Mouse (Mus musculus) heart, embryonic 12.5 days (tissue): ENCODE data around the gene Rhbdf1. TPM values are rescaled to one million over a fixed set of nuclear protein-coding genes. Genes with fewer than 3 reads are reported as not detected.
A peak's percentile ranks its signal among the peaks of the same experiment; 100 is the strongest.
"Not testable (repeated sequence)": the region's sequence is repeated elsewhere in the genome, so short reads cannot be mapped to it uniquely, and the experiment has no call there.

ENCODE experiments used
- ATAC-seq: fragments of 200-750 bp; cut with Nextera tagmentation; 2 replicates; pipeline ENCODE4 v1.8.0; 2017; ENCODE audit warnings: moderate TSS enrichment, moderate library complexity; ENCODE audit not compliant: insufficient number of reproducible peaks, low FRiP score
- H3K27ac ChIP-seq: fragments of 300-500 bp; sonication (generic); 2 replicates; pipeline ENCODE4 v1.5.1; 2016; ENCODE audit warnings: mild to moderate bottlenecking, moderate library complexity; ENCODE audit not compliant: poor library complexity, severe bottlenecking
- H3K27me3 ChIP-seq: fragments of 300-500 bp; sonication (generic); replicated peaks from 2 replicates; pipeline ENCODE4 v1.6.1; 2016; ENCODE audit warnings: mild to moderate bottlenecking, moderate library complexity
- H3K36me3 ChIP-seq: fragments of 300-500 bp; sonication (generic); 2 replicates; pipeline ENCODE4 v1.6.1; 2016; ENCODE audit warnings: mild to moderate bottlenecking, moderate library complexity
- H3K4me1 ChIP-seq: fragments of 300-500 bp; sonication (generic); replicated peaks from 2 replicates; pipeline ENCODE4 v1.6.1; 2016; ENCODE audit warnings: mild to moderate bottlenecking
- H3K4me2 ChIP-seq: fragments of 300-500 bp; sonication (generic); 2 replicates; pipeline ENCODE4 v1.6.1; 2016; ENCODE audit warnings: mild to moderate bottlenecking, moderate library complexity
- H3K4me3 ChIP-seq: fragments of 300-500 bp; sonication (generic); 2 replicates; pipeline ENCODE4 v1.5.1; 2016; ENCODE audit warnings: mild to moderate bottlenecking
- H3K9ac ChIP-seq: fragments of 300-500 bp; sonication (generic); 2 replicates; pipeline ENCODE4 v1.6.1; 2016; ENCODE audit warnings: mild to moderate bottlenecking, moderate library complexity
- H3K9me3 ChIP-seq: fragments of 300-500 bp; sonication (generic); replicated peaks from 2 replicates; pipeline ENCODE4 v1.6.1; 2016; ENCODE audit warnings: mild to moderate bottlenecking, moderate library complexity
- WGBS: fragments of 180-500 bp; shearing (Covaris S2); methylation state at CpG from one replicate; pipeline ENCODE4 v1.1.7; 2016; 5-methylcytosine and 5-hydroxymethylcytosine counted together
- polyA plus RNA-seq: library from polyadenylated mRNA; unstranded; fragments of >200 nt; fragmentation: Nextera tagmentation; extraction: Ambion mirVana; gene quantifications from 2 replicates; pipeline ENCODE4 v1.2.1, GENCODE M21; 2016

The Rhbdf1 gene
- polyA plus RNA-seq, 1 experiment from 2014 or later: 42.5 TPM

- peaks cover 26% of the 10 kb centered on the region for H3K36me3 ChIP-seq
- no peak for ATAC-seq
- no peaks in the 10 kb centered on the region for H3K27me3 ChIP-seq
- WGBS: 89% methylated on average over 10 of the region's 10 CpGs
- peak overlapping the region; percentile 77; the same call in 1 of the 2 replicates for H3K4me2 ChIP-seq
- peaks cover 55% of the 10 kb centered on the region for H3K4me1 ChIP-seq
- H3K4me3 ChIP-seq: no peak overlapping the region
- H3K9ac ChIP-seq: 0 out of 2 replicates have a peak overlapping the region, but pooled peaks have one; percentile 23
- no peak overlapping the region for H3K27ac ChIP-seq
- H3K9me3 ChIP-seq: no peaks in the 10 kb centered on the region
These were observed 2.8 kb downstream of the Rhbdf1 start for GRCm38 (mm10) chr11:32219287-32219686.

GRCm38 (mm10) chr11:32218501-32219050 is 3.5 kb downstream of the Rhbdf1 start:
- Histone ChIP-seq H3K4me1 (peaks cover 48% of the 10 kb centered on the region), H3K9me3 (no peaks in the 10 kb centered on the region), H3K27me3 (no peaks in the 10 kb centered on the region), H3K9ac (0 out of 2 replicates have a peak overlapping the region, but pooled peaks have one; percentile 16), H3K36me3 (peaks cover 34% of the 10 kb centered on the region), H3K27ac (no peak overlapping the region), H3K4me2 (peak overlapping the region; percentile 20), H3K4me3 (no peak overlapping the region)
- 57% methylated on average over 6 of the region's 6 CpGs for WGBS
- ATAC-seq: no peak

GRCm38 (mm10) chr11:32216851-32217250 is 5.2 kb downstream of the Rhbdf1 start:
- Histone ChIP-seq H3K27ac (no peak overlapping the region), H3K4me1 (peaks cover 34% of the 10 kb centered on the region), H3K36me3 (peaks cover 51% of the 10 kb centered on the region), H3K4me3 (no peak overlapping the region), H3K9ac (no peak overlapping the region), H3K9me3 (no peaks in the 10 kb centered on the region), H3K4me2 (no peak overlapping the region), H3K27me3 (no peaks in the 10 kb centered on the region)
- 26% methylated on average over 8 of the region's 8 CpGs for WGBS
- ATAC-seq: no peak

GRCm38 (mm10) chr11:32215372-32216162 is 6.5 kb downstream of the Rhbdf1 start:
- Histone ChIP-seq H3K4me3 (no peak overlapping the region), H3K9ac (no peak overlapping the region), H3K27me3 (no peaks in the 10 kb centered on the region), H3K4me2 (no peak overlapping the region), H3K36me3 (peaks cover 64% of the 10 kb centered on the region), H3K4me1 (peaks cover 28% of the 10 kb centered on the region), H3K9me3 (no peaks in the 10 kb centered on the region), H3K27ac (no peak overlapping the region)
- ATAC-seq: no peak
- 94% methylated on average over 18 of the region's 18 CpGs for WGBS

GRCm38 (mm10) chr11:32210623-32211022 is 11.5 kb downstream of the Rhbdf1 start:
- WGBS: 87% methylated on average over 9 of the region's 9 CpGs

GRCm38 (mm10) chr11:32205058-32205873 is 16.8 kb downstream of the Rhbdf1 start, which contains the start of gene Snrnp25:
Snrnp25 (plus strand) TSS chr11:32205415.
- Histone ChIP-seq H3K27me3 (peaks cover 6% of the 10 kb centered on the region; the same call in 1 of the 2 replicates), H3K4me2 (peak within 1 kb of the TSS; percentile 79), H3K4me3 (peak within 1 kb of the TSS; percentile 73), H3K27ac (peak within 1 kb of the TSS; percentile 28; the same call in 1 of the 2 replicates), H3K4me1 (peaks cover 16% of the 10 kb centered on the region), H3K9me3 (no peaks in the 10 kb centered on the region), H3K36me3 (peaks cover 32% of the 10 kb centered on the region), H3K9ac (peak within 1 kb of the TSS; percentile 80)
- ATAC-seq: peak; percentile 100
- WGBS: under 1% methylated on average over 52 of the region's 52 CpGs

More at GRCm38 (mm10) chr11:32210623-32211022, 11.5 kb downstream of the Rhbdf1 start:
- Histone ChIP-seq H3K27me3 (no peaks in the 10 kb centered on the region), H3K9me3 (no peaks in the 10 kb centered on the region), H3K9ac (no peak overlapping the region), H3K27ac (no peak overlapping the region), H3K4me1 (peaks cover 7% of the 10 kb centered on the region; the same call in 1 of the 2 replicates), H3K4me2 (no peak overlapping the region), H3K4me3 (no peak overlapping the region), H3K36me3 (peaks cover 86% of the 10 kb centered on the region)
- peak; percentile 40; the same call in 1 of the 2 replicates for ATAC-seq

GRCm38 (mm10) chr11:32201922-32202685 is 20.0 kb downstream of the Rhbdf1 start:
- no peak for ATAC-seq
- no peak overlapping the region for H3K4me2 ChIP-seq
- H3K9me3 ChIP-seq: no peaks in the 10 kb centered on the region
- peaks cover 30% of the 10 kb centered on the region for H3K4me1 ChIP-seq
- peaks cover under 1% of the 10 kb centered on the region; the same call in 1 of the 2 replicates for H3K36me3 ChIP-seq
- no peak overlapping the region for H3K9ac ChIP-seq
- H3K4me3 ChIP-seq: no peak overlapping the region
- 67% methylated on average over 11 of the region's 11 CpGs for WGBS
- H3K27ac ChIP-seq: no peak overlapping the region
- H3K27me3 ChIP-seq: peaks cover 13% of the 10 kb centered on the region

- not testable (repeated sequence) for H3K4me3 ChIP-seq, ATAC-seq, H3K27ac ChIP-seq, H3K36me3 ChIP-seq, H3K4me2 ChIP-seq, H3K9me3 ChIP-seq, H3K9ac ChIP-seq
- WGBS: 52% methylated on average over 1 of the region's 1 CpGs
- Histone ChIP-seq H3K27me3 (peaks cover 21% of the 10 kb centered on the region), H3K4me1 (peaks cover 28% of the 10 kb centered on the region)
These were observed 21.1 kb downstream of the Rhbdf1 start for GRCm38 (mm10) chr11:32200992-32201391.

- ATAC-seq: no peak
- Histone ChIP-seq H3K9ac (no peak within 1 kb of the TSS), H3K27ac (no peak within 1 kb of the TSS), H3K9me3 (no peaks in the 10 kb centered on the region), H3K27me3 (peaks cover 25% of the 10 kb centered on the region), H3K4me1 (peaks cover 28% of the 10 kb centered on the region), H3K36me3 (no peaks in the 10 kb centered on the region), H3K4me3 (no peak within 1 kb of the TSS), H3K4me2 (no peak within 1 kb of the TSS)
- WGBS: 34% methylated on average over 10 of the region's 10 CpGs
These were observed 22.0 kb downstream of the Rhbdf1 start, which contains the start of gene Il9r for GRCm38 (mm10) chr11:32200075-32200601. Il9r (minus strand) TSS chr11:32200279.

- 48% methylated on average over 6 of the region's 6 CpGs for WGBS
These were observed 22.9 kb downstream of the Rhbdf1 start for GRCm38 (mm10) chr11:32199230-32199629.

More at GRCm38 (mm10) chr11:32199230-32199629, 22.9 kb downstream of the Rhbdf1 start:
- Histone ChIP-seq H3K27me3 (peaks cover 32% of the 10 kb centered on the region), H3K4me1 (peaks cover 21% of the 10 kb centered on the region), H3K4me2 (no peak overlapping the region), H3K9me3 (no peaks in the 10 kb centered on the region), H3K36me3 (no peaks in the 10 kb centered on the region), H3K9ac (no peak overlapping the region), H3K27ac (no peak overlapping the region), H3K4me3 (no peak overlapping the region)
- ATAC-seq: peak; percentile 49; the same call in 1 of the 2 replicates
